Mouse (Mus musculus) limb, embryonic 15.5 days (tissue): ENCODE results near the gene Slit3. TPM values are rescaled to one million over a fixed set of nuclear protein-coding genes. Genes with fewer than 3 reads are reported as not detected.

Source experiments
- ATAC-seq: fragments of 200-750 bp; cut with Nextera tagmentation; 2 replicates; pipeline ENCODE4 v1.8.0; 2017; ENCODE audit warnings: low read depth, moderate TSS enrichment; ENCODE audit not compliant: insufficient number of reproducible peaks, low FRiP score, low TSS enrichment
- H3K27ac ChIP-seq: fragments of 300-500 bp; sonication (generic); 2 replicates; pipeline ENCODE4 v1.5.1; 2015; ENCODE audit warnings: moderate library complexity, mild to moderate bottlenecking, inconsistent platforms
- H3K27me3 ChIP-seq: fragments of 300-500 bp; sonication (generic); 2 replicates; pipeline ENCODE4 v1.6.1; 2015; ENCODE audit warnings: inconsistent platforms
- H3K36me3 ChIP-seq: fragments of 300-500 bp; sonication (generic); 2 replicates; pipeline ENCODE4 v1.6.1; 2015; ENCODE audit warnings: inconsistent platforms
- H3K4me1 ChIP-seq: fragments of 300-500 bp; sonication (generic); 2 replicates; pipeline ENCODE4 v1.6.1; 2015; ENCODE audit warnings: inconsistent platforms
- H3K4me2 ChIP-seq: fragments of 300-500 bp; sonication (generic); 2 replicates; pipeline ENCODE4 v1.6.1; 2015; ENCODE audit warnings: mild to moderate bottlenecking, inconsistent platforms
- H3K4me3 ChIP-seq: fragments of 300-500 bp; sonication (generic); 2 replicates; pipeline ENCODE4 v1.5.1; 2015; ENCODE audit warnings: mild to moderate bottlenecking, inconsistent platforms
- H3K9ac ChIP-seq: fragments of 300-500 bp; sonication (generic); 2 replicates; pipeline ENCODE4 v1.6.1; 2015; ENCODE audit warnings: inconsistent platforms
- H3K9me3 ChIP-seq: fragments of 300-500 bp; sonication (generic); 2 replicates; pipeline ENCODE4 v1.6.1; 2016; ENCODE audit warnings: inconsistent platforms
- WGBS: fragments of 180-500 bp; shearing (Covaris S2); methylation state at CpG from one replicate; pipeline ENCODE4 v1.1.7; 2015; 5-methylcytosine and 5-hydroxymethylcytosine counted together
- polyA plus RNA-seq: library from polyadenylated mRNA; unstranded; fragments of >200 nt; fragmentation: Nextera tagmentation; extraction: Ambion mirVana; gene quantifications from 2 replicates; pipeline ENCODE4 v1.2.1, GENCODE M21; 2015

The Slit3 gene
- polyA plus RNA-seq, 1 experiment from 2014 or later, result 20.8 TPM

DNA sequence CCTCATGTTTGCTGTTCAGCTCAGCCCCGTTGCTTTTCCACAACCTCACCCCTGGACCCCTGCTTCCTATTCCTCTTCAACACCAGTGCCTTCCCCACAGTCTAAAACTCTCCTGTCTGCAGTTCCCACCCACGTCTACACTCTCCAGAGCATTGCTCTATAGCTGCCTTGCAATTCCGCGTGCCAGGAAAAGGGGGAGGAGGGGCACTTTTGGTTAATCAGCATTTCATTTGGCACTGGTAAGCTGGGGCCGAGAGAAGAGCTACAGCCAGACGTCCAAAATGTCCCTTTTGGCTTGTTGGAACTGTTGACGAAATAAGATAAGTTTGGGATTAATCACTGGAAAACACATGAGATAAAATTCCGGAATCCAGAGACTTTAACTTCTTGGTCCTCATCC lies 274.4 kb downstream of the Slit3 start:
- Histone ChIP-seq H3K27me3 (no peaks in the 10 kb centered on the region), H3K4me1 (peaks cover 27% of the 10 kb centered on the region), H3K36me3 (no peaks in the 10 kb centered on the region), H3K4me2 (no peak overlapping the region), H3K4me3 (no peak overlapping the region), H3K27ac (no peak overlapping the region), H3K9me3 (no peaks in the 10 kb centered on the region), H3K9ac (no peak overlapping the region)
- 49% methylated on average over 8 of the region's 8 CpGs for WGBS
- ATAC-seq, result no peak

GRCm38 (mm10) chr11:35398353-35398752 lies 277.3 kb downstream of the Slit3 start:
- Histone ChIP-seq H3K27me3 (no peaks in the 10 kb centered on the region), H3K27ac (no peak overlapping the region), H3K4me3 (no peak overlapping the region), H3K9ac (no peak overlapping the region), H3K36me3 (no peaks in the 10 kb centered on the region), H3K4me1 (peaks cover 16% of the 10 kb centered on the region), H3K9me3 (no peaks in the 10 kb centered on the region), H3K4me2 (no peak overlapping the region)
- no peak for ATAC-seq
- WGBS, result 81% methylated on average over 5 of the region's 5 CpGs

GRCm38 (mm10) chr11:35403516-35403915 lies 282.5 kb downstream of the Slit3 start:
- ATAC-seq, result no peak
- 77% methylated on average over 9 of the region's 9 CpGs for WGBS
- no peak overlapping the region for H3K9ac ChIP-seq
- no peaks in the 10 kb centered on the region for H3K9me3 ChIP-seq
- H3K4me2 ChIP-seq, result no peak overlapping the region
- peaks cover 17% of the 10 kb centered on the region for H3K4me1 ChIP-seq
- no peaks in the 10 kb centered on the region for H3K36me3 ChIP-seq
- H3K27me3 ChIP-seq, result no peaks in the 10 kb centered on the region
- H3K4me3 ChIP-seq, result no peak overlapping the region
- no peak overlapping the region for H3K27ac ChIP-seq

DNA sequence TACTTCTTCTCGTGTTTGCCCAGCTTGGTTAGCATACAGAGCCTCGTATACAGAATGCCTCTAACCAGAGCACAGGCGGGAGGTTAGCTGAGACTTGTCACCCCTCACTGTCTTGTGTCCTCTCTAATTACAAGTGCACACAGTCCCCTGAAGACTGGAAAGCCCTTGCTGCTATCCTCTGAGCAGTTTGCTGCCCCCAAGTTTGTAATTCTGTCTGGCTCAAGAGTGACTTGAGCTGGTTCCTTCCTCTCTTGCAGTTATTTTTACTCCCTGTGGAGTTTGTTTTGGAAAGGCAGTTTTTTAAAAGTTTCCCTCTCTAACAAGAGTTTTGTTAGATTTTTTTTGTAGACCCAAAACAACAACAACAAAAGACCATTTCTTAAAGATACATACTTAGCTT lies 285.0 kb downstream of the Slit3 start:
- no peak for ATAC-seq
- Histone ChIP-seq H3K27me3 (no peaks in the 10 kb centered on the region), H3K9ac (no peak overlapping the region), H3K4me2 (no peak overlapping the region), H3K4me3 (no peak overlapping the region), H3K4me1 (peaks cover 17% of the 10 kb centered on the region), H3K9me3 (no peaks in the 10 kb centered on the region), H3K27ac (no peak overlapping the region), H3K36me3 (no peaks in the 10 kb centered on the region)
- WGBS, result 40% methylated on average over 3 of the region's 3 CpGs

GRCm38 (mm10) chr11:35406522-35406921 lies 285.5 kb downstream of the Slit3 start:
- no peak for ATAC-seq
- Histone ChIP-seq H3K27ac (no peak overlapping the region), H3K4me3 (no peak overlapping the region), H3K36me3 (no peaks in the 10 kb centered on the region), H3K4me2 (no peak overlapping the region), H3K27me3 (no peaks in the 10 kb centered on the region), H3K9me3 (no peaks in the 10 kb centered on the region), H3K4me1 (peaks cover 17% of the 10 kb centered on the region), H3K9ac (no peak overlapping the region)
- WGBS, result 68% methylated on average over 6 of the region's 6 CpGs

- Histone ChIP-seq H3K9me3 (no peaks in the 10 kb centered on the region), H3K4me1 (peaks cover 17% of the 10 kb centered on the region), H3K36me3 (0 out of 2 replicates have a peak, but pooled peaks cover 2% of the 10 kb centered on the region), H3K27ac (no peak overlapping the region), H3K27me3 (no peaks in the 10 kb centered on the region), H3K9ac (no peak overlapping the region), H3K4me3 (no peak overlapping the region), H3K4me2 (no peak overlapping the region)
- ATAC-seq, result no peak
- 36% methylated on average over 12 of the region's 12 CpGs for WGBS
Measured at GRCm38 (mm10) chr11:35407341-35408154, 286.5 kb downstream of the Slit3 start.

GRCm38 (mm10) chr11:35410431-35410830 lies 289.4 kb downstream of the Slit3 start:
- ATAC-seq, result no peak
- no peak overlapping the region for H3K9ac ChIP-seq
- no peak overlapping the region for H3K27ac ChIP-seq
- H3K27me3 ChIP-seq, result no peaks in the 10 kb centered on the region
- no peaks in the 10 kb centered on the region for H3K9me3 ChIP-seq
- WGBS, result 73% methylated on average over 3 of the region's 3 CpGs
- H3K36me3 ChIP-seq, result 0 out of 2 replicates have a peak, but pooled peaks cover 3% of the 10 kb centered on the region
- no peak overlapping the region for H3K4me3 ChIP-seq
- peaks cover 20% of the 10 kb centered on the region for H3K4me1 ChIP-seq
- no peak overlapping the region for H3K4me2 ChIP-seq

DNA sequence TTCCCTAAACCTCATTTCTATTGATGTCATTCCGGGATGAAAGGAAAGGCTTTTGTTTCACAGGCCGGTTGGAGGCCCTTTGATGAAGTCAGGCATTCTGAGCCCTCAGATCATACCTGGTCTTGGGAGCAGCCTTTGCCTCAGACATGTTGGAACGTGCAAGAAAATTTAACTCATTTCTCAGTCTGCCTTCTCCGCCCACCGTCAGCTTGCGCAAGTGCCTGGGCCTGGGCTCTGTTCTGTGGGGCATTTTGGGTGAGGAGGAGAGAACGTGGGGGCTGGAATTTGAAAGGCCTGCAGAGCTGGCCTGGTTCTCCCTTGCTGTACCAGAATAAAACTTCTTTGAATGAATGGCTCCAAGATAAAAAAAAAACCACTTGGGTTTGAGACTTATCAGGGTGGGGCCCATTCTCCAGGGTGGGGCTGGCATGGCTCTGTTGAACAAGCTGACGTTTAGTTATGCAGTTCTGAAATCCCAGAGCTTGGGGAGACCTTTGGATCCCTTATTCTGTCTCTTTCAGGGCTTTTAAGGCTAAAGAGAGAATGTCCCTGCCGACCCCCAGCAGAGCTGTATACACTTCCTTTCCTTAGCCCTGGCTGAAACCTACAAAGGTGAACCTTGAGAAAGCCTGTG lies 294.9 kb downstream of the Slit3 start:
- Histone ChIP-seq H3K4me2 (no peak overlapping the region), H3K4me1 (peaks cover 39% of the 10 kb centered on the region), H3K9me3 (no peaks in the 10 kb centered on the region), H3K4me3 (no peak overlapping the region), H3K9ac (no peak overlapping the region), H3K27ac (peak overlapping the region; percentile 61), H3K36me3 (0 out of 2 replicates have a peak, but pooled peaks cover 3% of the 10 kb centered on the region), H3K27me3 (no peaks in the 10 kb centered on the region)
- ATAC-seq, result no peak
- WGBS, result 40% methylated on average over 9 of the region's 9 CpGs

DNA sequence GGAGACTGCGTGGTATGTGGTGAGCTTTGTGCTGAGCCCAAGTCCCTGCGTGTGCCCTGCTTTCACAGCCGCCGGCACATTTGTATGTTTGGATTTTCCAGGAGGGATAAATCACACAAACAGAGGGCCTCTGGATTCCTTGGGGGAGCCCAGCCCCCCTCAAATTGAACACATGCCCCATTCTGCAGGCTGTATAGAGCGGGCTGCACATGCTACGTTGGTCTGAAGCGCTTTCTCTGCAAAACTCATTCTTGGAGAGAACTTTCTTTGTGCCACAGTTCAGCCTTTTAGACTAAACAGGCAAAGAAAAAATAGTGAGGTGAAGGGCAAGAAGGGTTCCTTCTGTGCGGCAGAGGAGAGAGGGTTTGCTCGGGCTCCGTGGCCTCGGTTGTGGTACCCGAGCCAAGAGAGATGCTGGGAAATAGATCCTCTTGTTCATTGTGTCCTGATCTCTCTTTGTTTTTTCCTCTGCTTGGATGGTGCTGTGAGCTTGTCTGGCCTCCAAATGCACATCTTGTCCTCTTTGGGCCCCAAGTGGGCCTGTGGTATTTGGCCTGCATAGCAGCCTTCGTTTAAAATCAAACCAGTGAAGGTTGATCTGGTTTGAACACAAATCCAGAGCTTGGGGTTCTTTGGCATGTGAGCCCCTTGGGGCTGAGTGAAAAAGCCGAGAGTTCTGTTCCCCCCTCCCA lies 295.5 kb downstream of the Slit3 start:
- Histone ChIP-seq H3K27ac (peak overlapping the region; percentile 61), H3K4me1 (peaks cover 39% of the 10 kb centered on the region), H3K4me2 (no peak overlapping the region), H3K4me3 (no peak overlapping the region), H3K9ac (no peak overlapping the region), H3K27me3 (no peaks in the 10 kb centered on the region), H3K9me3 (no peaks in the 10 kb centered on the region), H3K36me3 (0 out of 2 replicates have a peak, but pooled peaks cover 3% of the 10 kb centered on the region)
- WGBS, result 41% methylated on average over 14 of the region's 14 CpGs
- no peak for ATAC-seq

- Histone ChIP-seq H3K27me3 (no peaks in the 10 kb centered on the region), H3K36me3 (no peaks in the 10 kb centered on the region), H3K9ac (no peak overlapping the region), H3K4me2 (no peak overlapping the region), H3K4me3 (no peak overlapping the region), H3K9me3 (no peaks in the 10 kb centered on the region), H3K27ac (no peak overlapping the region), H3K4me1 (peaks cover 39% of the 10 kb centered on the region)
- ATAC-seq, result no peak
- 23% methylated on average over 13 of the region's 13 CpGs for WGBS
Measured at GRCm38 (mm10) chr11:35417911-35418552, 297.0 kb downstream of the Slit3 start.

- Histone ChIP-seq H3K9me3 (no peaks in the 10 kb centered on the region), H3K9ac (no peak overlapping the region), H3K4me2 (no peak overlapping the region), H3K36me3 (no peaks in the 10 kb centered on the region), H3K4me1 (peaks cover 39% of the 10 kb centered on the region), H3K27me3 (no peaks in the 10 kb centered on the region), H3K27ac (no peak overlapping the region), H3K4me3 (no peak overlapping the region)
- no peak for ATAC-seq
- WGBS, result 74% methylated on average over 5 of the region's 5 CpGs
Measured at GRCm38 (mm10) chr11:35419013-35419412, 298.0 kb downstream of the Slit3 start.
